Mouse (Mus musculus): Measurements from ENCODE around the gene Abcc4.

DNA sequence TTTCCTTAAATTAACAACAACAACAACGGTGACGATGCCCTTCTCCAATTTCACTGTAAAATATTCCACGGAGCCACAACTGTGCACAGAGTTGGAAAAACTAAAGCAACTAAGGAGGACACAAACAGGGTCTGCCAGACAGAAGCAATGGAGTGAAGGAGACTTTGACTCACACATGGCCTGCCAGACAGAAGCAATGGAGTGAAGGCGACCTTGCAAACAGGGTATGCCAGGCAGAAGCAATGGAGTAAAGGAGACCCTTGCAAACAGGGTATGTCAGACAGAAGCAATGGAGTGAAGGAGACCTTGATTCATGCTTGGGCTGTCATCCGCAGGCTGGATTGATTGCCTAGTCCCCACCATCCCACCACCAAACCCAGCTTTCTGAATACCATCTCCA, 19.2 kb downstream of the Abcc4 start:
- no peak for TF ChIP-seq CTCF (IDR thresholded peaks at IDR 0.05; ENCODE audit: low read depth, low read length)
- no peak for TF ChIP-seq TAL1 (conservative IDR thresholded peaks at IDR 0.05; ENCODE audit: low read depth, low read length)
